Mouse (Mus musculus) brain, embryonic 14.5 days (tissue): Measurements from ENCODE around the gene Ptprk. TPM values are rescaled to one million over a fixed set of nuclear protein-coding genes. Genes with fewer than 3 reads are reported as not detected.
A peak's percentile ranks its signal among the peaks of the same experiment; 100 is the strongest.

Source experiments
- DNase-seq: peaks from one replicate; pipeline ENCODE4 v3.0.0-alpha.2; 2011; ENCODE audit warnings: low read depth
- CTCF ChIP-seq: fragments of 200-500 bp; IDR thresholded peaks from 2 replicates; pipeline ENCODE4 v1.5.1; 2012; ENCODE audit warnings: inconsistent platforms, mild to moderate bottlenecking, moderate library complexity, borderline replicate concordance; ENCODE audit not compliant: insufficient read depth, insufficient read length; ENCODE audit errors: extremely low read depth
- POLR2A ChIP-seq: fragments of 200-500 bp; IDR thresholded peaks from 2 replicates; pipeline ENCODE4 v1.6.1; 2012; ENCODE audit warnings: mild to moderate bottlenecking, inconsistent platforms, borderline replicate concordance; ENCODE audit not compliant: poor library complexity, insufficient read depth, insufficient read length, severe bottlenecking; ENCODE audit errors: extremely low read depth
- polyA plus RNA-seq: library from polyadenylated mRNA; depleted of rRNA; stranded (reverse); fragments of >200 nt; gene quantifications from 2 replicates; pipeline ENCODE4 v1.2.3, GENCODE M21; 2012

Gene Ptprk
- polyA plus RNA-seq, 1 experiment: 30.8 TPM

DNA sequence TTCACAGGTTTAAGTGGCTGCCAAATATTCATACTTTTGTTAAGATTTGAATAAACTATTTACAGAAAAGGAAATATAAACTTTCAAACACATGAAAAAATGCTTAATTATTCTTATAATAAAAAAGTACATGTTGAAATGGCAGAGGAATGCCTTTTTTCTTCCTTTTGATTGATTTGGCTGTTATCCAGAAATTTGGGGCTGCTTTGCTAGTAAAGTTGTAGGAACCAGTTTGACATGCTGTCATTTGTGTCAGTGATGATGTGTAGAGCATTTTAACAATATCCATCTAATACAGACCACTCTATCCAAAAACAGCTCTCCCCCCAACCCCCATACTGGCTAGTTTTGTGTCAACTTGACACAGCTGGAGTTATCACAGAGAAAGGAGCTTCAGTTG lies 86.7 kb downstream of the Ptprk start:
- no peak for DNase-seq
- no peak for TF ChIP-seq CTCF
- TF ChIP-seq POLR2A: no peak

DNA sequence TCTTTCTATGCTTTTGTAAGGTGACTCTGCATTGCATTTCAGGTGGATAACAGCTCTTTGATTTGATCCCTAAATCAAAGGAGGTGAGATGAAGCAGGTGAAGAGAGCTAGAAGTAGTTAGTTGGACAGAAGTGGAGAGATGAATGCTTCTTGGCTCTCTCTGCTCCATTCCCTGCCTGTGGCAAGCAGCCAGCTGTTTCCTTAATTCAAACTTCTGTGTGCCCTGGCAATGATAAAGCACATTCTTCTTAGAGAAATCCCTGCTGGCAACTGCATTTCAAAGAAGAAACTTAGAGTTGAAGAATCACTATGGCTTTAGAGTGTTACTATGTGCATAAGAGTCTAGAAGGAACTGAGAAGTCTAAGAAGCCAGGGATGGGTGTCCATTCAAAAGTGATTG lies 89.6 kb downstream of the Ptprk start:
- peak; percentile 55 for DNase-seq
- TF ChIP-seq POLR2A (no peak), CTCF (no peak)

DNA sequence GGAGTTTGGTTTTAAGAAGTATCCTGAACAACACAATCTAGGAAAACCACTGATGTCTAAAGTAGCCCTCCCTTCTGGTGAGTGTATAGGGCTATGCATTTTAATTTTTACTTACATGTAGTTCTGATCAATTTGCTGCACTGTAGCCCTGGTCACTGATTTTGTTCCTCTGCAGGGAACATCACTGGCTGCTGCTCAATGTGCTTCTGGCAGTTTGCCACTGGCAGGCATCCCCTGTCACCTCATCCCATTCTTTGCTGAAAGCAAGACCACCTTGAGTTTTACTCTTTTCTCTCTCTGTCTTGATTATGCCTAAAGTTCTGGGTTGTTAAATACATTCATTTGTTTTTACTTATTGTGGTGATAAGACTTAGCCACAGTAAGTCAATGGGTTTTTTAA lies 90.1 kb downstream of the Ptprk start:
- no peak for TF ChIP-seq CTCF
- no peak for TF ChIP-seq POLR2A
- DNase-seq: no peak

DNA sequence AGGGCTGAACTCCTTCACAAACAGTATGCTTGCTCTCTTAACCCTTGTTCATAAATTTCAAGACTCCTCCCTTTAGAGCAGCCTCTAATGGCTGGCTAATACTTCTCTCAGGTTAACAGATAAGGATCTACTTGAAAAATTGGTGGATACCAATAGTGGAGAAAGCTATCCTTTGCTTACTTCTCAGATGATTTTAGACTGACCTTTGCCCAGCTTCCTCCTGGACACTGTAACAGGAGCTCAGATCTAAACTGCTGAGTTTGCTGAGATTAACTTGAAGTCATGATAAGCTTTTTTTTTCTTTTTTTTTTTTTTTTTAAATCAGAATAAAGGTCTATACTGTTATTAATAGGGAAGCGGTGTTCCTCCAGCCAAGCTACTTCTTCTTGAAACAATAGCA lies 92.0 kb downstream of the Ptprk start:
- DNase-seq: no peak
- TF ChIP-seq CTCF: no peak
- TF ChIP-seq POLR2A: no peak

DNA sequence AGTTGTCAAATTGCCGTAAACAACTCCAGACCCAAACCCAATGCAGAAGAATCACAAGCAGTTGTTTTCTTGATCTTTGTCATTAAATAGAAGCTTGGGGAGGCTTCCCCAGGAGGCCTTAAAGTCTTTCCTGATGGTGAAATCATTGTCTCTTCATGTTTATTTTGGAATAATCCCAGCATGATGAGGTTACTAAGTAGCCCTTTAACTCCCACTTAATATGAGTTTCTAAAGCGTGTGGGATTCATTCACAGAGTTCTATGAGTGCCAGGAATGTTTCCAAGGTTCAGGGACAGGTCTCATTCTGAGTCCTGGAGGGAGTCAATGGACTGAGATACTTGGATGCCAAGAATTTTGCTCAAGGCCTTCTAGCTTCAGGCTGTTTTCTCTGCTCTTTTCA lies 92.5 kb downstream of the Ptprk start:
- TF ChIP-seq CTCF (no peak), POLR2A (no peak)
- no peak for DNase-seq

DNA sequence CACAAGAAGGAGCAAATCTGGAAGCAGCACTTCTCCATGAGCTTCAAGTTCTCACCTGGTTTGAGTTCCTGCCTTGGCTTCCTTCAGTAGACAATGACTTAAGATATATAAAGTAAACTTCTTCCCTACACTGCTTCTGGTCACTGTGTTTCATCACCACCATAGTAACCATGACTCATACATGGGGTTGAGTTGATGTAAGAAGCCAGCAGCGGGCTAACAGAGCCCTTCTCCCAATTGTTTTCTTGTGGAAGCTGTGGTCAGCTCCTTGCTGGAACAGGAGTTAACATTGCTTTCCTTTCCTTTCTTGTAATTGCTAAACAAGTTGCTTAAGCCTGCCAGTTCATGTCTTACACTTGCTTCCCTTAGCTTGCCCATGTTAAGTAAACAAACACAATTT lies 96.6 kb downstream of the Ptprk start:
- TF ChIP-seq CTCF: no peak
- TF ChIP-seq POLR2A: no peak
- no peak for DNase-seq

DNA sequence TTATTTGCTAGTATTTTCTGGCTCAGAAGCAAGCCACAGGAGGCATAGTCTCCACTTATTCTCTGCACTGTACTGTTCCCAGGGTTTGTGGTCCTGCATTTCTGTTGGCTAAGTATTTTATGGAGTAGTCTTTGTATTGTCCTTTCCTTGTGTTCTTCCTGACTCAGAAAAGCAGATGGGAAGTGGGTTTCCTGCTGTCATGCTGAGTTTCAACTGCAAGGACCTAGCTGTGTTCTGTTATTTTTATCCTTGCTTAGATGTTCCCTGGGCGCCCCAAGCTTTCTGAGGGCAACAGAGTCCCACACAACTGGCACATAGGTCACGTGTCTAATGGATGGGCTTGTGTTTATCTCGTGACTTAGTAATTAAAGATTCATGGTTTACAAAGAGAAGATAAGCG lies 104.3 kb downstream of the Ptprk start:
- no peak for DNase-seq
- TF ChIP-seq CTCF (no peak), POLR2A (no peak)

DNA sequence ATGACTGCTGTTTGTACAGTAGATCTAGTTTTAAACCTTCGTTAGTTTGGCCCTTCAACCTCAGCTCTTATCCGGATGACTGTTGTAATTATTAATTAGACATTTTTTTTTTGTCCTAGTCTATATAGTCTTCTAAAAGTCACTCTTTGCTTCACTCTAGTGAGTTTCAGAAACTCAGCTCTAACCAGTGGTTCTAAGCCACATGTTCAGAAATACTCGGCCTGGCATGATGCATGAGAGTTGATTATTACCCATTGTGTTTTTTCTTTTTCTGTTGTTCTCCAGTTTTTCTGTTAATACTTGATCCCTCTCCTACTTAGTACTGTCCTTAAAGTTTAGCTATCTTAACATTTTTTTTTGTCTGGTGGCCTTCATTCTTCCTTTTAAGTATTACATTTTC lies 107.5 kb downstream of the Ptprk start:
- no peak for TF ChIP-seq CTCF
- no peak for DNase-seq

DNA sequence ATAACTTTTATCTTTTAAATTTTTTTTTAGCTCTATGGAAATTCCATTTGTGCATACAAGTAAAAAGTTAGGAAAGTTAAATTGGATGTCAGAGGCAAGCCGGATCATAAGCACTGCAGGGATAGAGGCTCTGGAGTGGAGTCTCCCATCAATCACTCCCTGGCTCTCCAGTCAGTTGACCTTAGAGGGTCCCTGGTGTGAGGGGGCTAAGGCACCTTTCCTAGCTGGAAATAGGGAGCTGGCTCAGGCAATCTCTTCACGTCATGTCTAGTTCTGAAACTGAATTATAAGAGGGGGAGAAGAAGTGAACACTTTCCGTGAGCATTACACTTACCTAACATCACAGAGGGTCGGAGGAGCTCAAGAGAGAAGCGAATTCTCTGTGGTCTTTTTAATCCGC lies 110.1 kb downstream of the Ptprk start:
- TF ChIP-seq CTCF (no peak), POLR2A (no peak)
- no peak for DNase-seq

DNA sequence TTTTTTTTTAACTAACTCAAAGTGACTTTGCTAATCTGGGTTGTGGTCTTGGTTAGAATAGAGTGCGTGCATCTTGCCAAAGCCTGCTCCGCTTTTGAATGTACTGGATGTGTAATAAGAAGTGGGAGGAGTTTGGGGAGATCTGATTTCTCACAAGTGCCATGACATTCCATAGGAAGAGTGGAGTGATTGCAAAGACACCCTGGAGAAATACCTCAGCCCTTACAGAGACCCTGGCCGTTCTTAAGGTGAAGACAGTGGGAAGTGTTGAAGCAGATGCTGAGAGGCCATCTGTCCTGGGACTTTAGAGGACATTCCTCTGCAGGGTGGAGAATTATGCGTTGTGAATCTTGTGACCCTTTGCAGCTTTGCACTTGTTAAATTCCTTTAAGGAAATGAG lies 110.7 kb downstream of the Ptprk start:
- TF ChIP-seq CTCF (no peak), POLR2A (no peak)
- no peak for DNase-seq

DNA sequence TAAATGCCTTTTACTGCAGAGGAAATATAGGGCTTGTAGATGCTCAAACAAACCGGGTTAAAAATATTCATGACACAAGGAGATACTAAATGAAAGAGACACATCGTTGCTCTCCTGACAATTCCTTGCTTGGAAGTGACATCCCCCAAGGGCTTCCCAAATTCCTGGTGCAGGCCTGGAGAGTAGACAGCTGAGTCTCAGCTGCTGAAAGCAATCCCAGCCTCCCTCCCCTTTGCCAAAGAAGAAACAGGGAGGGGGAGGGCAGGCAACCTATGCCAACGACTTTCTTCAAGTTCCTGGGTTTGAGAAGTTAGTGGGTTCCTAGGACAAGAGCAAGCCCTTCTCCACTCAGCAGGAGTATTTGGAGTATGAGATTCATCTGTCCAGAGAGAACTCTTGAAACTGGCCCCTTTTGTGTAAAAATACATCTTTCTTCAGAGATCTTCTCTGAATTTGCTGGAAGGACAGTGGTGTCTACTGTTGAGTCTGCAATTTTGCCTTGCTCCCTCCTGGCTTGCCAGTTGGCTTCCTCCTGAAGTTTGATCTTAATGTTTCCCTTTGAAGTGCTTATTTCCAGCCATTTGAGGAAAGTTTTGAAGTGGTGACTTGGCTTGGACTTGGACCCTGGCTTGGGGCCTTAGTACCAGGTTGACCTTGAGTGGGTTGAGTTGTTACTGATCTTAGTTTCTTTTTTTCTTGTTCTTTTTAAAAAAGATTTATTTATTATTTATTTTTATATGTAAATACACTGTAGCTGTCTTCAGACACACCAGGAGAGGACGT lies 111.6 kb downstream of the Ptprk start:
- TF ChIP-seq POLR2A: no peak
- TF ChIP-seq CTCF: no peak

DNA sequence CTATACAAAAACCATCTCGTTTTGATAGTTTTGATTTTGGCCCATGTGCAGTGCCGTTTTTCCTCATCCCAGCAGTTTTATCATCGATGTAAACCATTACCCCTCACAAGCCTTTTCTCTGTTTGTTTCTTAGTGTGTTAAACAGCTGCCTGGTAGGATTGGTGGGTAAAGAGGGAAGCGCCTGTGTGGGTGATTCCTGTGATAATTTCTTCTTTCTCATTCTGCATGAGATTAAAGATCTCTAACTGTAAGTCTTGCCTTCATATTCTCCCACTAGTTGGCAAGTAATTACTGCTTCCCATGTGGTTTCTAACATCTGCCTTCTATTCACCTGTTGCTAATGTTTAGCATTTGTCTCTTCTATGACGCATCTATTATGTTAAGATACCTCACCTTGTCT lies 116.8 kb downstream of the Ptprk start:
- DNase-seq: no peak
- TF ChIP-seq CTCF: no peak
- no peak for TF ChIP-seq POLR2A

More for the DNA sequence above, 111.6 kb downstream of the Ptprk start:
- no peak for DNase-seq
